Mouse (Mus musculus): ENCODE results near the gene Vnn1. TPM values are rescaled to one million over a fixed set of nuclear protein-coding genes. Genes with fewer than 3 reads are reported as not detected.

Gene Vnn1
- polyA plus RNA-seq (2015; fragmentation: Nextera tagmentation; extraction: Ambion mirVana): 0.14 TPM in 1 of 2 replicates, not detected in the other

DNA sequence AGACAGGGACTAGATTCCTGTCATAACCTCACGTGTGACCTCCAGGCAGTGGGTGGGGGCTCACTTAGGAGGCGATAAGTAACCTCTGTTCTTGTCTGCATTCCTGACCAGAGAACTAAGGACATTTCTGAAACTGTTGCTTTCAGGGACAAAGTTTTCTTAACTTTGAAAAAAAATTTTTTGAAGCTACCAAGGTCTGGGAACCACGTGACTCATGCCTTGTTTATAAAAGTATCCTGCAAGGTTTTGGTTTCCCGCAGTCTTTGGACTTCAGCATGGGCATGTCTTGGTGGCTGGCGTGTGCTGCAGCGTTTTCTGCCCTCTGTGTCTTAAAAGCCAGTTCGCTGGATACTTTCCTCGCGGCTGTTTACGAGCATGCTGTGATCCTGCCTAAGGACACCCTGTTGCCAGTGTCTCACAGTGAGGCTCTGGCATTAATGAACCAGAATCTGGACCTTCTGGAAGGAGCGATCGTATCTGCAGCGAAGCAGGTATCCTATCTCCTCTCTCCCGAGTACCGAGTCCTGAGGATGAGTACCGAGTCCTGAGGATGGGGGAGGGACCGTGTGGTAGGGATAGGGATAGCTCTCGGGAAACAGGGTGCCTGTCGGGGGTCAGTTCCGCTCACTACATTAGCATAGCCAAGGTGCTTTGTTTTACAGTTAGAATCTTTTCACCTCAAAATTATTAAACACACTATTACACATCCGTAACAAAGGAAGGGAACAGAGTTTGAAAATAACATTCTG is at the start of gene Vnn1:
Gene Vnn1, plus strand, starts transcription at position 88 of the 749 bp plus-strand sequence.
- H3K9me3 ChIP-seq (replicated peaks): no peaks in the 10 kb centered on the region
- H3K4me2 ChIP-seq: peak within 1 kb of the TSS; percentile 35; the same call in 1 of the 2 replicates
- no peak for ATAC-seq
- no peak within 1 kb of the TSS for H3K27ac ChIP-seq
- 44% methylated on average over 21 of the region's 21 CpGs for whole genome bisulfite sequencing
- no peak within 1 kb of the TSS for H3K4me3 ChIP-seq
- H3K9ac ChIP-seq: no peak within 1 kb of the TSS
- no peaks in the 10 kb centered on the region for H3K27me3 ChIP-seq
- H3K4me1 ChIP-seq: no peaks in the 10 kb centered on the region
- H3K36me3 ChIP-seq (ENCODE audit: poor library complexity, severe bottlenecking): no peaks in the 10 kb centered on the region

DNA sequence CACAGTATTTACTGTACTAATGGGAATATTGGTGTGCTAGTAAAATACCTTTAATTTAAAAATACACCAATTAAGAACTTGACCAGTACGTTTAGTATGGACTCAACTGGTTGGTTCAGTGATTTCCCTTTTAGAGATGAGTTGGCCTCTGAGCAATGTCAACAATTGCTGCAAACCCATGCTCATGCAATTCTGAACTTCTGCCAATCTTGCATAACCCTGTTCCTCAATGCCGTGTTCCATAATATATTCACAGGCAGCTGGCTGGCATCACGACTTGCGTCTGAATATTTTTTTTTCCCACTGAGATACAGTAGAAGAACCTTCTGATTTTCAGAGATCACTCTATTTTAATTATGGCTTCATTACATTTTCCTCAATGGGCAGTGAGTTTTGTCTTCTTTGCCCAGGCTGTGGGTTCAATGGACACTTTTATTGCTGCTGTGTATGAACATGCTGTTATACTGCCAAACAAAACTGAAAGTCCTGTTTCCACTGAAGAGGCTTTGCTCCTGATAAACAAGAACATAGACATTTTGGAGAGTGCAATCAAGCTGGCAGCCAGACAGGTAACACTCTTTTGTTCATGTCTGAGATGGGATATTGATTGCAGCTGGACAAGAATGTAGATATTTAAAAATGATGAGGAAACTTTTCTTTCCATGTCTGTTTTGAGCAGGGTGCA is 43.1 kb upstream of the Vnn1 start, which contains the start of gene Vnn3:
Gene Vnn3, plus strand, starts transcription at position 235 of the 685 bp plus-strand sequence.
- no peak within 1 kb of the TSS for H3K4me3 ChIP-seq
- no peaks in the 10 kb centered on the region for H3K4me1 ChIP-seq
- WGBS: 86% methylated on average over 4 of the region's 4 CpGs
- no peak within 1 kb of the TSS for H3K9ac ChIP-seq
- no peak for ATAC-seq
- no peaks in the 10 kb centered on the region for H3K27me3 ChIP-seq
- no peaks in the 10 kb centered on the region for H3K9me3 ChIP-seq (replicated peaks)
- no peak within 1 kb of the TSS for H3K27ac ChIP-seq
- H3K36me3 ChIP-seq (ENCODE audit: poor library complexity, severe bottlenecking): no peaks in the 10 kb centered on the region
- H3K4me2 ChIP-seq: no peak within 1 kb of the TSS

DNA sequence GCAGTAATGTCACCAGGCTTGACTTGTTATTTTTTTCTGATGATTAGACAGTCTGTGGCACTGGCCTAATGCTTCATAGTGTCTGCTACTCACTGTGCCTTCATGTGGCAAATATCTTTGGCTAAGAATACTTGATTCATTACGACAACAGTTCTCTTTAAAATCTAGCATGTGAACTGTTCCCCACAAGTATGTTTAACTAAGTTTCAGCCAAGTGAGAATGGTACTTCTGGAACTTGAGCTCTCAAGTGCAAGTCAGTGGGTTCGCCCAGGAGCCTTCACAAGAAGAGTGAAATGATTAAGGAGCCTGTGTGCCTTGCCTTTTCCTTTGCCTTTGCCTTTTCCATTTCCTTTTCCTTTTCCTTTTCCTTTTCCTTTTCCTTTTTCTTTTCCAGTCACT is 42.4 kb upstream of the Vnn1 start:
- Histone ChIP-seq H3K27ac (no peak overlapping the region), H3K36me3 (ENCODE audit: poor library complexity, severe bottlenecking) (no peaks in the 10 kb centered on the region), H3K9me3 (replicated peaks) (no peaks in the 10 kb centered on the region), H3K9ac (no peak overlapping the region), H3K4me1 (no peaks in the 10 kb centered on the region), H3K4me2 (no peak overlapping the region), H3K4me3 (no peak overlapping the region), H3K27me3 (no peaks in the 10 kb centered on the region)
- WGBS: 78% methylated on average over 2 of the region's 2 CpGs
- ATAC-seq: no peak

DNA sequence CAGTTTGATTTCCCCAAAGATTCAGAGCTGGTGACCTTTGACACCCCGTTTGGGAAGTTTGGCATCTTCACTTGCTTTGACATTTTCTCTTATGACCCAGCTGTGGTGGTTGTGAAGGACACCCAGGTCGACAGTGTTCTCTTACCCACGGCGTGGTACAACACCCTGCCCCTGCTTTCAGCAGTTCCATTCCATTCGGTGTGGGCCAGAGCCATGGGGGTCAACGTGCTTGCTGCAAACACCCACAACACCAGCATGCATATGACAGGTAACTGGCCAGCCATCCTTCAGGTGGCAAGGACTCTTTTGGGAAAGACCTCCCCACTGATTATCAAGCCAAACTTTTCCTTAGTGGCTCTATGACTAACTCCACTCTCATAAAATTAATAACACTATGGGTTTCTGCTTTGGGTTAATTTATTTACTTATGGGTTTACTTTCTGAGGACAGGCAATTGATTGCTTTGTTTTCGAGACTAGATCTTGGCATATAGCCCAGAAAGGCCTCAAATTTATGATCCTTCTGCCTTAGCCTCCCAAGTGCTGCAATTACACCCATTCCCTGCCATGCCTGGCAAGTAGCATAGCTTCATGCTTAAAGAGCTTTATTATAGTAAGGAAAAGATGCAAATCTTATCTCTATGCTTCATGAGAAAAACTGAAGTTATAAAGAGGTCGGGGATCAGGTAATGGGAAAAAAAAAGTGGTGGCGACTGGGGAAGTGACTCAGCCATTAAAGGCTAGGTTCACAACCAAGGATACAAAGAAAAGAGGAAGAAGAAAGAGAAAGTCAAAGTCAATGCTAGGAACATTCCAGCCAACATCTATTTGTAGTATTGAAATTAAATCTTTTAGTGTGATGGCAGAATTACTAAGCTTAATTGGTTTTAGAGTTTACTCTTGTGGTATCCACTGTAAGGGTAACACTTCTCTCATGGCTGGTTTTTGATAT is 29.9 kb upstream of the Vnn1 start:
- WGBS: 82% methylated on average over 9 of the region's 9 CpGs
- Histone ChIP-seq H3K9ac (no peak overlapping the region), H3K4me2 (no peak overlapping the region), H3K36me3 (ENCODE audit: poor library complexity, severe bottlenecking) (no peaks in the 10 kb centered on the region), H3K27ac (no peak overlapping the region), H3K4me1 (no peaks in the 10 kb centered on the region), H3K4me3 (no peak overlapping the region), H3K27me3 (no peaks in the 10 kb centered on the region), H3K9me3 (replicated peaks) (peaks cover 8% of the 10 kb centered on the region; the same call in 1 of the 2 replicates)
- ATAC-seq: no peak

DNA sequence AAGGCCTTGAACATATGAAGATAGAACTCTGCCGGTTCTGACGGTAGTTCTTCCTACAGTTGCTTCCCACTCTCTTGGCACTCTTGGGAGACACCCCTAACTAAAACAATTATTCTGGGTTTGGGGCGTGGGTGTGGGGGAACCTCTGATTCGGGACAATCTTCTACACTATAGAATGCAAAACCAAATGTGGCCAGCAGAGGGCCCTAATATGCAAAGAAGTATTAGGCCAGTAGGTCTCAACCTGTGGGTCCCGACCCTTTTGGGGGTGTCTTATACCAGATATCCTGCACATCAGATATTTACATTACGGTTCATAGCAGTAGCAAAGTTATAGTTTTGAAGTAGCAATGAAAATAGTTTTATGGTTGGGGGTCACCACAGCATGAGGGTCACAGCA is 13.8 kb upstream of the Vnn1 start:
- no peaks in the 10 kb centered on the region for H3K36me3 ChIP-seq (ENCODE audit: poor library complexity, severe bottlenecking)
- H3K4me1 ChIP-seq: no peaks in the 10 kb centered on the region
- WGBS: 87% methylated on average over 6 of the region's 6 CpGs
- no peak overlapping the region for H3K27ac ChIP-seq
- no peak overlapping the region for H3K4me3 ChIP-seq
- no peak overlapping the region for H3K4me2 ChIP-seq
- H3K27me3 ChIP-seq: no peaks in the 10 kb centered on the region
- no peaks in the 10 kb centered on the region for H3K9me3 ChIP-seq (replicated peaks)
- no peak overlapping the region for H3K9ac ChIP-seq
- ATAC-seq: no peak

DNA sequence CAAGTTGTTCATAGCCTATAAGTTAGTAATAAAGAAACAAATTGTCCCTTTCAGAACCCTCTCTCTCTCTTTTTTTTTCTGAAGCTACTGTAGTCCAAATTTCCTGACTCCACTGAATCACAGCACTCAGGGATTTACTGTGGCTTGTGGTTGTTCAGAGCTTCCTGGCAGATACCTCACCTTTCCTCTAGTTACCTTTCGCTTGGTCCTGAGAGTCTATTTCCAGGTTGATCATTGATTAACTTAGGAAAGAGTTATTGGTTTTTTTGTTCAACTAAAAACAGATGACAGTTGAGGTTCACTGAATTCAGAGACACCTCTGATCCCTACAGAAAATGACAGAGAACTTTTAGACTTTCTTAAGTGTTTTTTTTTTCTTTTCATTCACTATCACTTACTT is 9.6 kb upstream of the Vnn1 start:
- Histone ChIP-seq H3K36me3 (ENCODE audit: poor library complexity, severe bottlenecking) (no peaks in the 10 kb centered on the region), H3K4me1 (no peaks in the 10 kb centered on the region), H3K4me2 (no peak overlapping the region), H3K27me3 (no peaks in the 10 kb centered on the region), H3K27ac (no peak overlapping the region), H3K9ac (no peak overlapping the region), H3K4me3 (no peak overlapping the region), H3K9me3 (replicated peaks) (no peaks in the 10 kb centered on the region)
- 93% methylated on average over 1 of the region's 1 CpGs for WGBS
- no peak for ATAC-seq

DNA sequence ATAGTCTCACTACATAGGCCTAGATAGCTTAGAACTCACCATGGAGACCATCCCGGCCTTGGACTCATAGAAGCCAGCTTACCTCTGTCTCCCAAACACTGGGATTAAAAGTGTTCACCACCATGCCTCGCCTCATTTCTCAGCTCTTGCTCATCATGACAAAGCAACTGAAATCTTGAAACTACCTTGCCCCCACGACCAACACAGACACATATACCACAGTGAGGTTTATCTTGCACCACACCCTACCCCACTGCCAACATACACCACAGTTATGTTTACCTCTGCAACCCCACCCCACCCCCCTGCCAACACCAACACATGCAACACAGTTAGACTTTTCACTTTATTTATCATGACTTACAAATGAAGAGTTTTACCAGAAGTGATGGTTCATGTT is 8.4 kb upstream of the Vnn1 start:
- Histone ChIP-seq H3K36me3 (ENCODE audit: poor library complexity, severe bottlenecking) (no peaks in the 10 kb centered on the region), H3K9me3 (replicated peaks) (no peaks in the 10 kb centered on the region), H3K4me2 (no peak overlapping the region), H3K27me3 (no peaks in the 10 kb centered on the region), H3K4me1 (no peaks in the 10 kb centered on the region), H3K27ac (no peak overlapping the region), H3K4me3 (no peak overlapping the region), H3K9ac (no peak overlapping the region)
- WGBS: 76% methylated on average over 3 of the region's 3 CpGs
- ATAC-seq: no peak

DNA sequence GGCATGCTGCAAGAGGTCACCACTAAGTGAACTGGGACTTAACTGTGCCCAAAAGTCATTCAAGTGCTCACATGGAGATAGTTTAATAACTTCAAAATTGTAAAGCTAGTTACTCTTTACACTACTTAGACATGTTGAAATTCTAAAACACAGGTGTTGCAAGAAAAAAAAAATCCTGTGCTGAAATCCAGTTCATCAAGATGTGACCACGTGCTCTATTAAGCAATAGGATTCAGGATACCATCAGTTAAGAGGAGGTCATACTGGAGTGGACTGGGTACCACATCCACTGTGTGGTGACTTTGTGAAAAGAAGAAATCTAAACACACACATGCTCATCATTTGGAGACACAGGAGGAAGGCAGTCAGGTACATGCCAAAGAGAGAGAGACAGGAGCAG is 1.5 kb upstream of the Vnn1 start:
- Histone ChIP-seq H3K4me1 (no peaks in the 10 kb centered on the region), H3K9me3 (replicated peaks) (no peaks in the 10 kb centered on the region), H3K36me3 (ENCODE audit: poor library complexity, severe bottlenecking) (no peaks in the 10 kb centered on the region), H3K4me3 (no peak overlapping the region), H3K4me2 (no peak overlapping the region), H3K27me3 (no peaks in the 10 kb centered on the region), H3K9ac (no peak overlapping the region), H3K27ac (no peak overlapping the region)
- WGBS: 84% methylated on average over 1 of the region's 1 CpGs
- no peak for ATAC-seq

DNA sequence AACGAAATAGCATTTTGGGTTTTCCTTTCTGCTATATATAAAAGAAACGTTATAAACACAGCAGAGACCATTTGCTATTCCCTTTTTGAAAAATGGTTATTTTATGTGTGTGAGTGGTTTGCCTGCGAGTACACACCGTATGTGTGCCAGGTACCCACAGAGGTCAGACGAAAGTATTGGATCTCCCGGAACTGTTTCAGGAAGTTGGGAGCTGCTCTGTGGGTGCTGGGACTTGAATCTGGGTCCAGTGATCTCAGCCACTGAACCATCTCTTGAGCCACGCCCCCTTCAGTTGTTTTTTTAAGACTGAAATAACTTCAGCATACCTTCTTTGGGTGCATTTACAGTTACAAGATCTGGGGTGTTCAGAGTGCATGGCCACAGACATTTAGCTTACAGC is 888 bp downstream of the Vnn1 start:
- H3K4me1 ChIP-seq: no peaks in the 10 kb centered on the region
- no peak overlapping the region for H3K4me2 ChIP-seq
- no peaks in the 10 kb centered on the region for H3K27me3 ChIP-seq
- no peak overlapping the region for H3K9ac ChIP-seq
- no peak for ATAC-seq
- H3K4me3 ChIP-seq: no peak overlapping the region
- no peaks in the 10 kb centered on the region for H3K9me3 ChIP-seq (replicated peaks)
- H3K27ac ChIP-seq: no peak overlapping the region
- WGBS: 83% methylated on average over 7 of the region's 7 CpGs
- no peaks in the 10 kb centered on the region for H3K36me3 ChIP-seq (ENCODE audit: poor library complexity, severe bottlenecking)

DNA sequence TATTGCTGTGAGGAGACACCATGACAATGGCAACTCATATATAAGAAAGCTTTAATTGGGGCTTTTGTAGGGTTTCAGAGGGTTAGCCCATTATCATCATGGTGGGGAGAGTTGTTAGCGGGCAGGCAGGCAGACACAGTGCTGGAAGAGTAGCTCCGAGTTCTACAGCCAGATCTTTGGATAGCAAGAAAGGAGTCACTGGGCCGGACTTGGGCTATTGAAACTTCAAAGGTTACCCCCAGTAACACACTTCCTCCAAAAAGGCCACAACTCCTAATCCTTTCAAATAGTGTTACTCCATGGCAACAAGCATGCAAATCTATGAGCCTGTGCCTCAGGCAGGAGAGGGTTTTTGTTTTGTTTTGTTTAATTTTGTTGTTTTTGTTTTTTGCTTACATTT is 6.6 kb downstream of the Vnn1 start:
- Histone ChIP-seq H3K9me3 (replicated peaks) (no peaks in the 10 kb centered on the region), H3K4me1 (0 out of 2 replicates have a peak, but pooled peaks cover 8% of the 10 kb centered on the region), H3K4me3 (no peak overlapping the region), H3K9ac (no peak overlapping the region), H3K27me3 (no peaks in the 10 kb centered on the region), H3K27ac (no peak overlapping the region), H3K4me2 (no peak overlapping the region), H3K36me3 (ENCODE audit: poor library complexity, severe bottlenecking) (no peaks in the 10 kb centered on the region)
- WGBS: 17% methylated on average over 3 of the region's 3 CpGs
- 0 out of 2 replicates have a peak, but pooled peaks have one; percentile 65 for ATAC-seq

DNA sequence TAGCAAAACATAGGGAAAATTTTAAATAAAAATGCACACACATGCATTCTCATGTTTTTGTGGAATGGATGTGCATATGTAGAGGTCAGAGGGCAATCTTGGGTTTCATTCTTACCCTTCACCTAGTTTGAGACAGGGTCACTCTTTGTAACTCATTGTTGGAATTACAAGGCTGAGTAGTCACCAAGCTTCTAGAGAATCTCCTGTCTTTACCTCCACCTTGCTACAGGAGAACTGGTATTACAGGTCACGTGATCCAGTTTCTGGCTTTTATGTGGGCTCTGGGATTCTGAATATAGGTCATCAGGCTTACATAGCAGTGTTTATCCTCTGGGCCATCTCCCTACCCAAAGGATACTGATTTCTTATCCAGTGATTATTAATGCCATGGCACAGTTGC is 11.2 kb downstream of the Vnn1 start:
- H3K9ac ChIP-seq: no peak overlapping the region

DNA sequence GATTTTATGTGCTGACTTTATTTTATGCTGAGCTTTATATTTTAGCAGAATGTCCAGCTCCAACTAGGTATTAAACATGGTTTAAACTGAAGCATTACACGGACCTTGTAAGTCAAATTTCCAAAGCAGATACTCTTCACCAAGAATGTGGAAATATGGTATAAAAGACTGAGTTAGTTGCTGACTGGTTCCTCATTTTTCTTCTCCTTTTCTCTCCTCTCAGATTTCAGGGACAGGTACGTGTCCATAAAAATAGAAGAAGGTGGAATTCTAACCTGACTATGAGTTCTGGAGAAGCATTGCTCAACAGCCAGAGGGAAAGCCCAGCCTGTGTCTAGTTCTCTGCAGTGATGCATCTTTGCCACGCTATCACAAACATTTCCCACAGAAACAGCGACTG is 25.6 kb downstream of the Vnn1 start, which contains the start of gene Taar1:
Gene Taar1, plus strand, starts transcription at position 301 of the 400 bp plus-strand sequence.
- WGBS: 92% methylated on average over 4 of the region's 4 CpGs
- Histone ChIP-seq H3K4me2 (no peak within 1 kb of the TSS), H3K27me3 (no peaks in the 10 kb centered on the region), H3K36me3 (ENCODE audit: poor library complexity, severe bottlenecking) (no peaks in the 10 kb centered on the region), H3K4me3 (no peak within 1 kb of the TSS), H3K4me1 (no peaks in the 10 kb centered on the region), H3K9me3 (replicated peaks) (no peaks in the 10 kb centered on the region), H3K27ac (no peak within 1 kb of the TSS), H3K9ac (no peak within 1 kb of the TSS)
- ATAC-seq: no peak

More for the DNA sequence above, 11.2 kb downstream of the Vnn1 start:
- Histone ChIP-seq H3K36me3 (ENCODE audit: poor library complexity, severe bottlenecking) (no peaks in the 10 kb centered on the region), H3K4me3 (no peak overlapping the region), H3K27ac (no peak overlapping the region), H3K9me3 (replicated peaks) (no peaks in the 10 kb centered on the region), H3K27me3 (no peaks in the 10 kb centered on the region), H3K4me1 (0 out of 2 replicates have a peak, but pooled peaks cover 8% of the 10 kb centered on the region), H3K4me2 (no peak overlapping the region)
- ATAC-seq: no peak
- 93% methylated on average over 1 of the region's 1 CpGs for WGBS
